Mouse (Mus musculus) right cerebral cortex, adult 18-20 months (tissue): Measurements from ENCODE around the gene Lipn.

ENCODE experiments used
- DNase-seq: peaks from one replicate; pipeline ENCODE4 v3.0.0; 2022; ENCODE audit warnings: mixed read lengths

The Lipn gene

DNA sequence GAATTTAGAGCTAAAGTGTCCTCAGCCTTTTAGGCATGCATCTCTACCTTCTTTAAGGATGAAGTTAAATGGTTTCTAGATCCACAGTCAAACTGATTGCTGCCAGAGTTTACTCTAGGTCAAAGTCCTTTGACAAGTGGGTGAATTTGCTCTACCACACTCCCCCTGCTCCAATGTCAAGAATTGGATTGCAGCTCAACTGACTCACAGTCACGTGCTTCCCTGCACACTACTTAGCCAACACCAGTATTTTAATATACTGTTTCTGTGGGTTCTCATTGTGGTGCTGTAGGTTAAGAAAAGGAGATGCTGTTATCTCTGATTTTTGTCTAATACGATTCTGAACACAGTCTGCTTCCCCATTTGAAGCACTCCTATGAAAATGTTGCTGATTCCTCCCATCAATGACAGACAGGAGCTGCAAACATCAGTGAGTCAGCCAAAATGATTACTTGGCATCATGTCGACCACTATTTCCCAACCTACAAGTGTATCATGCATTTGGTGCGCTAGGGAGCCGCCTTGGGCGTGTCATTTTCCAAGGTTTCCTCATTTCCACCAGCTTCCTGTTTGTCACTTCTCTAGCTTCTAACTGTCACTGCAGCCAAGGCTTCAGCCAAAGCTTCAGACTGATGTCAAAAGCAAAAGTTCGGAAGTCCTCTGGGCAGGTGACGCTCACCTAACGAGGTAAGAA, at the start of gene Lipn:
Gene Lipn, plus strand, starts transcription at position 580 of the 694 bp plus-strand sequence.
- no peak for DNase-seq

DNA sequence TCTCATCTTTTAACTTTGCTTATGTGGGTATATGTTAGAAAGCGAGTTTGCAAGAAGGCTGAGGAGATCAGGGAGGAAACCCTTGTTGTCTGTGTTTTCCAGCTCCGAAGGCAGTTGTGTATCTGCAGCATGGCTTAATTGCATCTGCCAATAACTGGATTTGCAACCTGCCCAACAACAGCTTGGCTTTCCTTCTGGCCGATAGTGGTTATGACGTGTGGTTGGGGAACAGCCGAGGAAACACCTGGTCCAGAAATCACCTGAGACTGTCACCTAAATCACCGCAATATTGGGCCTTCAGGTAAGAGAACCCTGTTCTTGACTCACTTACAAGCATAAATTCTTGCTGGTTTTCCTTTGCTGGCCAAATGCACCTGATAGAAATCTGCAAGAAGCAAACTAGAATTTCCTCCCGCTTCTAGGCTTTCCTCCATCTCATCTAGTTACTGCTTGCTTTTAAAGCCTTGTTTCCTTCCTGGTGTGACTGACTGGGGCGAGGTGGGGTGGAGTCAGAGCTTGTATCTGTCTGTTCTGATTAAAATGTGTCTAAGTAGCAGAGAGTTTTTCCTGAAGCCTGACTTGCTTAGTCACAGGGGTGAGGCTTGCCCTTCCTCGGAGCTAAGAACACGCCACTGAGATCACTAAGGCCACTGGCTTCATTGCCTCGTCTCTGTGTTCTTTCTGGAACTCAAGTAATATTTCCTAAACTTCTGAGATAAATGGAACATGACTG, 45.6 kb upstream of the Lipn start:
- DNase-seq, result no peak

DNA sequence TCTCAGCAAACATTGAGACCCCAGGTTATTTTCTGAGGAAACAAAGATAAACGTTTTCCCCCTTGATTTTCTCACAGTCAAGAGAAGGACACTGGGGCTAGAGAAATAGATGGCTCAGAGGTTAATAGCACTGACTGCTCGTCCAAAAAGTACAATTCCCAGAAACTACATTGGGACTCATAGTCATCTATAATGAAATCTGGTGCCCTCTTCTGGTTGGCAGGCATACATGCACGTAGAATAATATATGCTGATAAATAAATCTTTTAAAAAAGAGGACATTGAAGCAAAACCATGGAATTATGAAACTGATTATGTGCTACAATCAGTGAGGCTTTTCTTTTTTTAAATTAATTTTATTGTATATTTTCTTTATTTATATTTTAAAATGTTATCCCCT, 44.4 kb upstream of the Lipn start:
- no peak for DNase-seq

DNA sequence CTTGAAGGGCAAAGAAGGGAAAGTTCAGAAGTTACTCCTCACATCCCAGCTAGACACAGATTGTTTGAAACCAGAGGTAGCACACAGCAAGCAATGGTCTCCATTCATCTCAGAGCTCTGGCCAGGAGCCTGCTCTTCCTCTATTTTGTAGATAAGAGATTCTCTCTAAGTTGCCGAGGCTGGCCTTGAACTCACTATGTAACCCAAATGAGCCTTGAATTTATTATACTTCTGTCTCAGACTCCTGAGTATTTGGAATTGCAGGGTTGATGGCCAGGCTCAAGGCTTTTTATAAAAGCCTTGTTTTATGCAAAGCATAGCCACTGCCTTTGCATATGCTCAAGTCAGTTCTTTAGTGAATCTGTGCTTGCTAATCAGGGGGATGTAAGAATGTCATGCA, 27.4 kb upstream of the Lipn start:
- DNase-seq, result no peak

DNA sequence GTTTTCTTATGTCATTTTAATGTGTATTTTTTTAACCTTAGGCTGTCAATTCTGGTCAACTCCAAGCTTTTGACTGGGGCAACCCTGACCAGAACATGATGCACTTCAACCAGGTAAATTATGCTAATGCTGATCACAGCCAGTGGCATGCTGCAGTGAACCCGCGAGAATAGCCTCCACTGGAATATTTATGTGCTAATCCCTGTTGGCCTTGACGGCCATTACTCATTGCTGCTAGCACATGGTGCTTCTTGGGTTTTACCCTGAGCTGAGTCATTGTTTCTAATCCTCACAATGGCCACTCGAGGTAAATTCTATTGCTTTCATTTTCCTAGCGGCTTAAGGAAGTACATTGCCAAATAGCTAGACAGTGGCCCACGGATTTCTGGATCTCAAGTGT, 24.1 kb upstream of the Lipn start:
- no peak for DNase-seq

GRCm38 (mm10) chr19:34049371-34050039, 17.7 kb upstream of the Lipn start:
- DNase-seq, result no peak

- DNase-seq, result no peak
Measured at GRCm38 (mm10) chr19:34051502-34051901, 15.7 kb upstream of the Lipn start.

GRCm38 (mm10) chr19:34063547-34063946, 3.6 kb upstream of the Lipn start:
- no peak for DNase-seq

- DNase-seq, result no peak
Measured at GRCm38 (mm10) chr19:34064059-34064458, 3.1 kb upstream of the Lipn start.

- no peak for DNase-seq
Measured at GRCm38 (mm10) chr19:34074239-34074638, 7.1 kb downstream of the Lipn start.

DNA sequence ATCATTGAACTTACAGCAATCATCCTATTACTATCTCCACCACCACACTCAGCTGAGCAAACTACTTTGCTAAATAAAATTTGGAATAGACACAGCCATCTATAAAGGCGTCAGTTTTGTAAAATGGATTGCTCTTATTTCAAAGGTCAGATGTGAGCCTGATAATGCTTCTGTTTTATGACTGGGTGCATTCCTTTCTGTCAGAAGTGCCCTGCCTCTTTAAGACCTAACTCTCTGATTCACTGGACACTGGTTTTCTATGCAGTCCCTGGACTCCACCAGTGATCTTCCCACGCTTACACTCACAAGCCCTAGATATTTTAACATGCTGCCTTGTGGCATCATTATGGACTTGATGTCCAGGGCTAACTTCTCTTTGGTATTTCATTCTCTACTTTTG, 11.0 kb downstream of the Lipn start:
- no peak for DNase-seq

- no peak for DNase-seq
Measured at GRCm38 (mm10) chr19:34089011-34089680, 22.0 kb downstream of the Lipn start.

DNA sequence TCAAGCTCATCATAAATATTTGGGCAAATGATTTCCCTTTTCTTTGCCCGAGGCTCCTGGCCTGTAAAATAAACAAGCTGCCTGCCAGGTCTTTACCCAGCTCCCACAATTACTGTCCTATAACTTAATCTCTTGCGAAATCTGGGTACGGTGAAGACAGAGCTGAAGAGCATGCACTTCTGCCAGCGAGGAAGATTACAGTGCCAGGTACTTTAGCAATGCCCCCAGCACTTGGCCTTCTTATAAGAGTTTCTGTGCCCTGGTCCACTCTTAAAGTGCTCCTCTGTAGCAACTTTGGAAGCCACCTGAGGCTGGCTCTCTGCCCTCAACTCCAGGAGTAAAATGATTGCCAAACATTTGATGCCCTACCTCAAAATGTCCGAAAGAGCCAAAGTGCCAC, 28.2 kb downstream of the Lipn start:
- DNase-seq, result no peak

DNA sequence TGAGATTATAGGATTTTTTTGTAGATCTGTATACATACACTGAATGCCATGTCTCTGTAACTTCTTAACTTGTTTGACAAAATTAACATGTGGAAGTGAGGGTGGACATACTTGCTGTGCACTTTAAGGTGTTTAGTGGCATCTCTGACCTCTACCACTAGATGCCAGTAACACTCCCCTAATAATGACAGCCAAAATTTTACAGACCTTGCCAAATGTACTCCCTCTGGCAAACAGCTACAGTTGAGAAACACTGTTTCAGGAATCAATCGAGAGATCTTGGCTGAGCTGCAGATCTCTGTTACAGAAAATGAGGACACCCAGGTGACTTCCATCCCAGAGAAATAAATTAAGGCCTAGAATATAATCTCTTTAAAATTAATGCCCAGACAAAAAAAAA, 29.1 kb downstream of the Lipn start:
- no peak for DNase-seq

DNA sequence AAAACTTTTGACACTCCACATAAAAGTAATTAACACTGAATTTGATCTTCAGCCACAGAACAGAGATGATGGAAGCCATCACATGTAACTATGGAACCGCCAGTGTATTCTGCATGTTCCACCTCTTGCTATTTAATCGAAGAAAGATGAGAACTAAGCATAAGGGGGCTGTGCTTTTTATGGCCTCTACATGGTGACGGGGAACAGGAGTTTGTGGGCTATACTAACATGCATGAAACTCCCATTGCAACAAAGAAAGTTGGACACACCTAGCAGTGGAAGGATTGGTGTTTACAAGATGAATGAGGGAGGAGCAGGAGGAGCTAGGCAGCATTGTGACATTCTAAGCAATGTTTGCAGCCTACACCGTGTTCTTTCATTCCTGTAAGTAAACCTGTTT, 33.5 kb downstream of the Lipn start, which contains the start of gene Lipm:
Gene Lipm, plus strand, starts transcription at position 301 of the 400 bp plus-strand sequence.
- no peak for DNase-seq

DNA sequence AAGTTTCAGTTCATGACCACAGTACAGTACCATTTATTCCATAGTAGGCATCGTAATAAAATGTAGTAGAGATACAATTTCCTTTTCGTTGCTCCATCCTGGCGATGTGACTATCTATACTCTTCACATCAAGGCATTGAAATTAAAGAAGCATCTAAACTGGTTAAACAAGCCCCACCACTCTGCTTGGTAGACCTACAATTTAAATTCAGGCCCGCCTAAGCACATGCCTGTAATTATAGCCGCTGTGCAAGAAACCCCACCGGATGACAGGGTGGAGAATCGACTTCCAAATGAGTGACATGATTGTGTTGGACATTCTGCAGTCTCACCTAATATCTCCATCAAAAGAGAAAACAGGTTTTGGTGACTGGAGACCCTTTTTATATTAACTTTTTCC, 34.7 kb downstream of the Lipn start:
- DNase-seq, result no peak

GRCm38 (mm10) chr19:34104841-34105240, 37.7 kb downstream of the Lipn start:
- no peak for DNase-seq

GRCm38 (mm10) chr19:34119102-34119501, 51.9 kb downstream of the Lipn start:
- no peak for DNase-seq

GRCm38 (mm10) chr19:34119653-34120052, 52.5 kb downstream of the Lipn start:
- no peak for DNase-seq

DNA sequence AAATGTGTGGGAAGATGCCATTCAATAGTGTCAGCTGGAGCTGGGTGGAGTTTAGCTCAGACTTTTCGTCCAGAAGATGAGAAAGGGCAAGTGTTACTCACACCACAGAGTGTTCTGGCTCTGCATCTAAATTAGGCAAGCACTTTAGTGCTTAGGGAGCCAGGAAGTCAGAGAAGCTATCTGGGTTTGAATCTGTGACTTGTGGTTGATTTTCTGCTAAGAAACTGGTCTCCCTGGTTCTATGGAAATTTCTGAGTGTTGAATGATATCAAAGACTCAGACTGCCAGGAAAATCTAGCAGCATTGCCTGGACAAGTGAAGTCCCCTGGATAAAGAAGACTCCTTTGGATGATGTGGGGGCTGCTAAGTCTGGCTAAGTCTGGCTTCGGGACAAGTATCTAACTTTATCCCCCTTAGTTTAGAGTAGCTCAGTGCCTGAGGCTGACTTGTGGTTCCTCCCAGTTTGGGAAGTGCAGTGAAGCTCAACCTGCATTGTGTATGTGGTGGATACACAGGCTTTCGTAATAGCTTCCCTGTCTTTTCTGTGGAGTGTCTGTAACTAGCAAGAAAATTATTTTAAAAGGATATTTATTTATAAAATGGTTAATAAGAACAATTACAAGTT, 53.1 kb downstream of the Lipn start:
- no peak for DNase-seq
